Mouse (Mus musculus): ENCODE results near the gene C3ar1. TPM values are rescaled to one million over a fixed set of nuclear protein-coding genes. Genes with fewer than 3 reads are reported as not detected.

The C3ar1 gene
- polyA plus RNA-seq, 1 experiment from 2014 or later, result 3.0 TPM

DNA sequence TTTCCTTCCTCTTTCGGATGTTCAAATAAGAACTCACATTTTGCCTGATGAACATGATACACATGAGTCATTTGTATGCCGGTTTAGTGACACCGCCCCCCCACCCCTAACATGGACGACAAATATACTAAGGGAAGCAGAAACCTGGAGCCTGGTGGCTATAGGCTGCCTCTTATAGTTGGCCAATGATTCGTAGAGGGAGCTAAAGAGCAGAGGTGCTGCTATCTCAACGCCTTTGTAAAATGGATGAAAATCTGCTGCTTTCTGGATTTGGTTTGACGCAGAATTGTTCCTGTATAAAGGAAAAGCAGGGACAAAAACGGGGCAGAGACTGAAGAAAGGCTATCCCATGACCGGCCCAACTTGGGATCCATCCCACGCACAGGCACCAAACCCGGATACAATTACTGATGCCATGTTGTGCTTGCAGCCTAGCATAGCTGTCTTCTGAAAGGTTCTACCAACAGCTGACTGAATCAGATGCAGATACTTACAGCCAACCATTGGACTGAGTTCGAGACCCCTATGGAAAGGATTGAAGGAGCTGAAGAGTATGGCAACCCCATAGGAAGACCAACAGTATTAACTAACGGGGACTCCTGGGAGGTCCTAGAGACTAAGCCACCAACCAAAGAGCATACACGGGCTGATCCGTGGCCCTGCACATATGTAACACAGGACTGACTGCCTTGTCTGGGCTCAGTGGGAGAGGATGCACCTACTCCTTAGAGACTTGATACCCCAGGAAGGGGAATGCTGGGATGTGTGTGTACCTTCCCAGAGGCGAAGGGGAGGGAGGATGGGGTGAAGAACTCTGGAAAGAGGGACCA lies 44.0 kb downstream of the C3ar1 start:
- whole genome bisulfite sequencing, result 27% methylated on average over 16 of the region's 16 CpGs
- ATAC-seq (ENCODE audit: extremely low read depth, insufficient number of reproducible peaks, low FRiP score, low TSS enrichment), result no peak
- peak overlapping the region; percentile 100 for H3K27ac ChIP-seq (replicated peaks)

DNA sequence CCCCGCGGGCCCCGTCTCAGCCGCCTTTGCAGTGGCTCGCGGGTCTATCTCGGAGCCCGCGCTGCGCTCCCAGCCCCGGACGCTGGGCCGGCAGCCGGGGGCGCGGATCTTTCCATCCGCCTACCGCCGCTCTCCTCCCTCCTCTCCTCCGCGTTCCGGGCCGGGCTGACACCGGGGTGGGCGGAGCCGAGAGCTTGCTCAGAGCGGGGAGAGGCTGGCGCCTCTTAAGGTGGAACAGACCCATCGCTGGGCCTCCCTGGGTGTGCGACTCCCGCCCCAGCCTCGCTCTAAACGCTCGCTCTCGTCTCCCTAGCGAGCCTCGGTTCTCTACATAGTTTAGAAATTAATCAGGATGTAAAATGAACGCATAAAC lies 44.7 kb downstream of the C3ar1 start:
- peaks cover 9% of the 10 kb centered on the region for H3K4me1 ChIP-seq
- peak; percentile 92 for ATAC-seq (ENCODE audit: extremely low read depth, insufficient number of reproducible peaks, low FRiP score, low TSS enrichment)
- peak overlapping the region; percentile 86 for H3K9ac ChIP-seq
- H3K9me3 ChIP-seq, result no peaks in the 10 kb centered on the region
- peak overlapping the region; percentile 72 for H3K4me3 ChIP-seq
- H3K27ac ChIP-seq (replicated peaks), result peak overlapping the region; percentile 100
- H3K36me3 ChIP-seq, result no peaks in the 10 kb centered on the region
- no peaks in the 10 kb centered on the region for H3K27me3 ChIP-seq (replicated peaks)
- peak overlapping the region; percentile 83 for H3K4me2 ChIP-seq
- WGBS, result 0% methylated on average over 38 of the region's 38 CpGs

More for the DNA sequence above, 44.0 kb downstream of the C3ar1 start:
- Histone ChIP-seq H3K4me1 (peaks cover 9% of the 10 kb centered on the region), H3K4me3 (peak overlapping the region; percentile 72), H3K4me2 (peak overlapping the region; percentile 83), H3K9me3 (no peaks in the 10 kb centered on the region), H3K36me3 (no peaks in the 10 kb centered on the region), H3K27me3 (replicated peaks) (no peaks in the 10 kb centered on the region), H3K9ac (peak overlapping the region; percentile 86)

DNA sequence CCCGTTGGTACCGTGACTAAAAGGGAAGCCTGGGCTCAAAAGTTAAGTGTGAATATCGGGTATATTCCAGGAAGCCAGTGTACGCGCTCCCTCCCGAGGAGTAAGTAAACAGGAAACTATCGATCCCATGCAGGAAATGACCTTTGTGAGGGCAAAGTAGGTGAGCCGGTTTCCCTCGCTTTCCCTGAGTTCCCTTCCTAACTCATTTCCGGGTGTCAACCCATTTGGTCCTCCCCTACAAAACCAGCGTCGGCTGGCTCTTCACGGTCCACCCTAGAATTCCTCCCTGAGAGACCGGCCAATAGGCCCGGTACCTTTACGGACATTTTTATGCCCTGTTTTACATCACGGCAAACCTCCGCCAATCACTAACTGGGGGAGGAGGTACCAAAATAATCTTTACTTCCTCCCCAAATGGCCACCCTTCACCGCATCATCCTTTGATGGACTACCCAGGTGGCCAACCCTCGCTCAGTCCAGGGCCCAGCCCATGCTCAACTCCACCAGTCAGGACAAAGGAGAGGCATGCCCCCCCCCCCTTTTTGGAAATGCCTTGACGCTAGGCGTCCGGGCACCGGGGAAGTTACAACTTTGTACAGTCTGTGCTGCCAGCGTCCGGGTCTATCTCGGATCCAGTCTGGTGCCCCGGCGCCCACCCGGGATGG lies 45.2 kb downstream of the C3ar1 start:
- peak overlapping the region; percentile 72 for H3K4me3 ChIP-seq
- H3K4me2 ChIP-seq, result peak overlapping the region; percentile 83
- ATAC-seq (ENCODE audit: extremely low read depth, insufficient number of reproducible peaks, low FRiP score, low TSS enrichment), result peak; percentile 97
- WGBS, result under 1% methylated on average over 30 of the region's 30 CpGs
- peaks cover 9% of the 10 kb centered on the region for H3K4me1 ChIP-seq
- no peaks in the 10 kb centered on the region for H3K9me3 ChIP-seq
- no peaks in the 10 kb centered on the region for H3K36me3 ChIP-seq
- no peaks in the 10 kb centered on the region for H3K27me3 ChIP-seq (replicated peaks)
- peak overlapping the region; percentile 100 for H3K27ac ChIP-seq (replicated peaks)
- peak overlapping the region; percentile 86 for H3K9ac ChIP-seq

DNA sequence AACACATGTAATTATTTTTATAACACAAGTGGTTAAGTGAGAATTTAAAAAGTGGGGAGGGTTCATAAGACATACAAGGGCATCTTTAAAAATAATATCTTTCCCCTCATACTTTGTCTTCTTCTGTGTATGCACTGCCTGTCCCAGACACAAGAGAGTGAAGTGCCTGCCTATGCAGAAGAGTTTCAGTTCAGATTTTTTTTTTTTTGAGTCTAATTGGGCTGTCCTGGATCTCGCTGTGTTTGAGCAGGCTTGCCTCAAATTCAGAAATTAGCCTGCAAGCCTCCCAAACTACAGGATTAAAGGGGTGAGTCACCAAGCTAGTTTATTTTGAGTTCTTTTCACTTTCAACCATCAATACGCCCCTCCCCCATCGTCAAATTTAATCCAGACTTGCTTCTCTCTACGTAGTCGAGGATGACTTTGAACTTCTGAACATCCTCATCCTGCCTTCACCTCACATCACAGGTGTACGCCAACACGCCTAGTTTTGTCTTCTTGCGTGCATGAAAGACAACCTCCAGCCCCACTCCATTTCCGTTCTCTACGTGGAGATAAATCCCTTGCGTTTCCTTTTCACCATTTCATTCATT lies 45.8 kb downstream of the C3ar1 start:
- Histone ChIP-seq H3K36me3 (no peaks in the 10 kb centered on the region), H3K27me3 (replicated peaks) (no peaks in the 10 kb centered on the region), H3K4me3 (peak overlapping the region; percentile 72), H3K4me1 (peaks cover 9% of the 10 kb centered on the region), H3K9ac (peak overlapping the region; percentile 78), H3K9me3 (no peaks in the 10 kb centered on the region), H3K27ac (replicated peaks) (peak overlapping the region; percentile 100), H3K4me2 (peak overlapping the region; percentile 83)
- ATAC-seq (ENCODE audit: extremely low read depth, insufficient number of reproducible peaks, low FRiP score, low TSS enrichment), result no peak
- WGBS, result 1% methylated on average over 11 of the region's 11 CpGs

DNA sequence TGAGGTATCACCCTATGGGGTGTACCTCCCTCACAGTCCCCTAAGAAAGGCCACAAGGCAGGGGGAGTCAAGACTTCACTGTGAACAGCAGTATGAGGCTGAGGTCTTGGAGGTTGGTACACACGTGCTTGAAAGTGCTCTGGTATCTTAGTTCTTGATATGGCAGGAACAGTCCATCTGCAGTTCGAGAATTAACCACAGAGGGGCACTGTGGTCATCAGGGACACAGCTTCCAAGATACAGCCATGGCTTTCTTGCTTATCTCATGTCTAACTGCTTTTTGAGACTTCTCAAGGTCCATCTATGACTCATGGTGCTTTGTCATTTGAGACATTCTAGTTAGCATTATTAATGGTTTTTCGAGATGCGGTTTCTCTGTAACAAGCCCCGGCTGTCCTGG lies 51.5 kb downstream of the C3ar1 start:
- peaks cover 15% of the 10 kb centered on the region for H3K4me1 ChIP-seq
- no peak for ATAC-seq (ENCODE audit: extremely low read depth, insufficient number of reproducible peaks, low FRiP score, low TSS enrichment)
- H3K9me3 ChIP-seq, result no peaks in the 10 kb centered on the region
- H3K4me2 ChIP-seq, result no peak overlapping the region
- no peak overlapping the region for H3K27ac ChIP-seq (replicated peaks)
- H3K4me3 ChIP-seq, result no peak overlapping the region
- H3K36me3 ChIP-seq, result no peaks in the 10 kb centered on the region
- peaks cover 10% of the 10 kb centered on the region; the same call in 1 of the 2 replicates for H3K27me3 ChIP-seq (replicated peaks)
- WGBS, result 22% methylated on average over 5 of the region's 5 CpGs
- no peak overlapping the region for H3K9ac ChIP-seq

DNA sequence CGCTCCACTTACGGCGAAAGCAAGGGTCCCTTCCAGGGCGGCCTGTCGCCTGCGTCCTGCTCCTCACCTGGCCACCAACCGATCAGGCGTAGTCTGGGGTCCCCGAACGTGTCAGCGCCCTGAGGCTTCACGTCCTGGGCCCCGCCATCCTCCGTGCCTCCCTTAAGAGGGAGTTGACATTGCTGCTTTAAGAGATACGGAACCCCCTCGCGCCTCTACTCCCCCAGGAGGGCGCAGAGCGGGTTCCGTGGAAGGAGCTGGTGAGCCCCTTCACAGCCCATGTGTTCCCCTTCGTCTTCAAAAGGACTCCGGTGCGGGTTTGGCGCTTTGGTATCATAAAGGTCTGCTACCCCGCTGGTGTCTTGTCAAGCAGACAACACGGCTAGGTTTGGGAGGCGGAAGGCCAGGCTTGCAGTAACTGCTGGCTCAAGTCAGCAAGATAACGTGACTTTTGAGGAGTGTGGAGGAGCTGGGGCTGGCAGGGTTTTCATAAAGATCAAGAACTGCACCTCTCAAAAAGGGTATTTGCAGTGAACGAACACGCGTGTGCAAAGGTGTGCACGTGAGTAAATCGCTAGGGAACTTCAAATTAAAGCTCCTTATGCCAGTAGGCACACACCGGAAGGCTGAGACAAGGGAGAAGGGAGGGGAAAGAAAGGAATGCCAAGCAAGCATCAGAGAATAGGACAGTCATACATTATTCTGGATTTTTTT lies 54.0 kb downstream of the C3ar1 start:
- ATAC-seq (ENCODE audit: extremely low read depth, insufficient number of reproducible peaks, low FRiP score, low TSS enrichment), result peak; percentile 35
- WGBS, result 2% methylated on average over 34 of the region's 34 CpGs
- Histone ChIP-seq H3K4me3 (peak overlapping the region; percentile 67), H3K36me3 (no peaks in the 10 kb centered on the region), H3K27me3 (replicated peaks) (peaks cover 10% of the 10 kb centered on the region; the same call in 1 of the 2 replicates), H3K4me1 (peaks cover 15% of the 10 kb centered on the region), H3K27ac (replicated peaks) (0 out of 2 replicates have a peak overlapping the region, but pooled peaks have one; percentile 3), H3K4me2 (peak overlapping the region; percentile 100), H3K9me3 (no peaks in the 10 kb centered on the region), H3K9ac (peak overlapping the region; percentile 84)

DNA sequence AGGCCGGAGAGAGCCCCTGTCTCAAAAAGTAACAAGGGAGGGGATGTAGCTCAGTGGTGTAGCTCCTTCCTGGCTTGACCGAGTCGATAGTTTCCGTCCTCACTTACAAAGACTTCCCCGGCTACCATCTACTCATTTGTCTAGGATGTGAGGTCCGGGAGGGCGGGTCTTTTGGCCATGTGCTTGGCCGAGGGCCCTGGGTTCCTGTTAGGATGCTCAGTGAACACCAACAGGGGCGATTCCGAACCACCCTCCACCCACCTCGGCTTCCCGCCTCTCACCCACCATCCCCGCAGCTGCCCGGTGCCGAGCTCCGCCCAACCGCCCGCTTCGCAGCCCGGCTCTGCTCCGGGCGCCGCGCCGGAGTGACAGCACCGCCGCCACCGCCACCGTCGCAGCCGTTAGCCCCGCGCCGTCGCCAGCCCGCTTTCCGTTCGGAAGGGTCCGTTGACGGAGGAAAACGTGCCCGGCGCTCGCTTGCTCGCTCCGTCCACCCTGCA lies 54.6 kb downstream of the C3ar1 start, which contains the start of gene Slc2a3:
Gene Slc2a3 (minus strand): TSS at position 340 of the 500 bp plus-strand sequence.
- WGBS, result under 1% methylated on average over 46 of the region's 46 CpGs
- H3K4me2 ChIP-seq, result peak within 1 kb of the TSS; percentile 100
- H3K9me3 ChIP-seq, result no peaks in the 10 kb centered on the region
- H3K27ac ChIP-seq (replicated peaks), result 0 out of 2 replicates have a peak within 1 kb of the TSS, but pooled peaks have one; percentile 3
- H3K27me3 ChIP-seq (replicated peaks), result peaks cover 10% of the 10 kb centered on the region; the same call in 1 of the 2 replicates
- H3K9ac ChIP-seq, result peak within 1 kb of the TSS; percentile 84
- H3K4me1 ChIP-seq, result peaks cover 15% of the 10 kb centered on the region
- peak within 1 kb of the TSS; percentile 67 for H3K4me3 ChIP-seq
- peak; percentile 74 for ATAC-seq (ENCODE audit: extremely low read depth, insufficient number of reproducible peaks, low FRiP score, low TSS enrichment)
- H3K36me3 ChIP-seq, result no peaks in the 10 kb centered on the region

DNA sequence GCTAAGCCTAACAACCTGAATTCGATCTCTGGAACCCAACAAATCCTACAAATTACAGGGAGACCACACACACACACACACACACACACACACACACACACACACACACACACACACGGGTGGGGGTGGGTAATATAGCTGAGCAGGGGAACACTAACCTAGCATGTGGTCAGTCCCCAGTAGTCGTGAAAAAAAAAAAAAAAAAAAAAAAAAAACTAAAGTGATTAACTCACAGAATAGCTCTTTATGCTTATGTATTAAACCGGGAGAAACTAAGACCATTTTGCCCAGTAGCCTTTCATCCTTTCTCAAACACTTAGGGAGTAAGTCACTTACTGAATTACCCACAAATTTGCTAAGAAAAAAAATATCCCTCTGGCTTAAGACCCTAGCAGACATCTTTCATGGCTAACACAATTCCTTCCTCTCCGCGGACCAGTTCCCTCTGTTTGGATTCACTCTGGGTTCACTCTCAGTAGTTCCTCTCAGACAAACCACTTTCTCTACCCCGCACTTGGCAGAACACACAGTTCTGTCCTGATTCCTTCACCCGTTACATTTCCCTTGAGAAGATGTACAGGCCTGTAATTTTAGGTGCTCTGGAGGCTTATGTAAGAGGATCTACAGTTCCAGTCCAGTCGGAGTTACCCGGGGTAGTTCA lies 55.2 kb downstream of the C3ar1 start:
- H3K36me3 ChIP-seq, result no peaks in the 10 kb centered on the region
- no peak for ATAC-seq (ENCODE audit: extremely low read depth, insufficient number of reproducible peaks, low FRiP score, low TSS enrichment)
- peaks cover 10% of the 10 kb centered on the region; the same call in 1 of the 2 replicates for H3K27me3 ChIP-seq (replicated peaks)
- peaks cover 15% of the 10 kb centered on the region for H3K4me1 ChIP-seq
- H3K27ac ChIP-seq (replicated peaks), result no peak overlapping the region
- H3K9ac ChIP-seq, result peak overlapping the region; percentile 84
- peak overlapping the region; percentile 100 for H3K4me2 ChIP-seq
- H3K4me3 ChIP-seq, result peak overlapping the region; percentile 67
- WGBS, result 39% methylated on average over 10 of the region's 10 CpGs
- H3K9me3 ChIP-seq, result no peaks in the 10 kb centered on the region
